Mouse (Mus musculus): ENCODE measurements around the gene Vps33a.

- TF ChIP-seq CTCF (IDR thresholded peaks at IDR 0.05; ENCODE audit: borderline replicate concordance, insufficient read depth, low read depth, low read length) (no peak), POLR2A (IDR thresholded peaks at IDR 0.05; ENCODE audit: borderline replicate concordance, insufficient read depth, low read length) (no peak)
These were observed 63.9 kb downstream of the Vps33a start for GRCm38 (mm10) chr5:123508921-123509320.

Data from cerebellum, adult 2 months (tissue).